Mouse (Mus musculus) embryonic facial prominence, embryonic 12.5 days (tissue): ENCODE results near the gene Gcnt7. TPM values are rescaled to one million over a fixed set of nuclear protein-coding genes. Genes with fewer than 3 reads are reported as not detected.

Source experiments
- ATAC-seq: fragments of 200-750 bp; cut with Nextera tagmentation; 2 replicates; pipeline ENCODE4 v1.8.0; 2017; ENCODE audit not compliant: insufficient number of reproducible peaks, insufficient read depth, low FRiP score, low TSS enrichment
- H3K27ac ChIP-seq: fragments of 300-500 bp; sonication (generic); 2 replicates; pipeline ENCODE4 v1.5.1; 2016; ENCODE audit warnings: mild to moderate bottlenecking
- H3K27me3 ChIP-seq: fragments of 300-500 bp; sonication (generic); 2 replicates; pipeline ENCODE4 v1.6.1; 2016; ENCODE audit warnings: mild to moderate bottlenecking, moderate library complexity
- H3K36me3 ChIP-seq: fragments of 300-500 bp; sonication (generic); 2 replicates; pipeline ENCODE4 v1.6.1; 2016; ENCODE audit warnings: mild to moderate bottlenecking
- H3K4me1 ChIP-seq: fragments of 300-500 bp; sonication (generic); 2 replicates; pipeline ENCODE4 v1.6.1; 2016
- H3K4me2 ChIP-seq: fragments of 300-500 bp; sonication (generic); replicated peaks from 2 replicates; pipeline ENCODE4 v1.6.1; 2016; ENCODE audit warnings: mild to moderate bottlenecking, moderate library complexity
- H3K4me3 ChIP-seq: fragments of 300-500 bp; sonication (generic); 2 replicates; pipeline ENCODE4 v1.5.1; 2016; ENCODE audit warnings: mild to moderate bottlenecking
- H3K9ac ChIP-seq: fragments of 300-500 bp; sonication (generic); 2 replicates; pipeline ENCODE4 v1.6.1; 2016; ENCODE audit warnings: mild to moderate bottlenecking, moderate library complexity
- H3K9me3 ChIP-seq: fragments of 300-500 bp; sonication (generic); 2 replicates; pipeline ENCODE4 v1.6.1; 2016; ENCODE audit warnings: mild to moderate bottlenecking, moderate library complexity
- WGBS: fragments of 180-500 bp; shearing (Covaris S2); methylation state at CpG from one replicate; pipeline ENCODE4 v1.1.7; 2016; 5-methylcytosine and 5-hydroxymethylcytosine counted together
- polyA plus RNA-seq: library from polyadenylated mRNA; unstranded; fragments of >200 nt; fragmentation: Nextera tagmentation; extraction: Ambion mirVana; gene quantifications from 2 replicates; pipeline ENCODE4 v1.2.1, GENCODE M21; 2016

Gcnt7 gene
- polyA plus RNA-seq, 1 experiment from 2014 or later: 2.6 TPM

GRCm38 (mm10) chr2:172477860-172478259, 19.5 kb upstream of the Gcnt7 start:
- ATAC-seq: no peak

DNA sequence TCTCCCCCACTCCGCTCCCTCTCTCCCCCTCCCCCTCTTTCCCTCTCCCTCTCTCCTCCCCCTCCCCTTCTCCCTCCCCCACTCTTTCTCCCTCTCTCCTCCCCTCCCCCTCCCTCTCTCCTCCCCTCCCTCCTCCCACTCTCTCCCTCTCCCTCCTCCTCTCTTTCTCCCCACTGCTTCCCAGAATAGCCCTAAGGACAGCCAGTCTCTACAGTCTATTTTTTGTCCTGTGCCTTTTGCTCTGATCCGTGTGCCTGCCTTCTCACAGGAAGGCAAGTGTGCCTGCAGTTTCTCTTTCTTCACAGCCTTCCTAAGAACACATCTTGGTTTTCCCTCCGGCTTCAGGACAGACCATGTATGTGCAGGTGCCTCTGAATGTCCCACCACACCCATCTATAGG, 19.0 kb upstream of the Gcnt7 start:
- Histone ChIP-seq H3K4me2 (no peak overlapping the region), H3K27ac (no peak overlapping the region), H3K4me3 (no peak overlapping the region), H3K4me1 (peaks cover 6% of the 10 kb centered on the region; the same call in 1 of the 2 replicates), H3K9me3 (no peaks in the 10 kb centered on the region), H3K9ac (no peak overlapping the region), H3K27me3 (no peaks in the 10 kb centered on the region), H3K36me3 (no peaks in the 10 kb centered on the region)
- ATAC-seq: no peak
- 43% methylated on average over 3 of the region's 3 CpGs for WGBS

More at GRCm38 (mm10) chr2:172477860-172478259, 19.5 kb upstream of the Gcnt7 start:
- Histone ChIP-seq H3K9ac (no peak overlapping the region), H3K27me3 (no peaks in the 10 kb centered on the region), H3K36me3 (no peaks in the 10 kb centered on the region), H3K9me3 (no peaks in the 10 kb centered on the region), H3K4me3 (no peak overlapping the region), H3K4me2 (no peak overlapping the region), H3K4me1 (peaks cover 6% of the 10 kb centered on the region; the same call in 1 of the 2 replicates), H3K27ac (no peak overlapping the region)
- 2% methylated on average over 2 of the region's 2 CpGs for WGBS

DNA sequence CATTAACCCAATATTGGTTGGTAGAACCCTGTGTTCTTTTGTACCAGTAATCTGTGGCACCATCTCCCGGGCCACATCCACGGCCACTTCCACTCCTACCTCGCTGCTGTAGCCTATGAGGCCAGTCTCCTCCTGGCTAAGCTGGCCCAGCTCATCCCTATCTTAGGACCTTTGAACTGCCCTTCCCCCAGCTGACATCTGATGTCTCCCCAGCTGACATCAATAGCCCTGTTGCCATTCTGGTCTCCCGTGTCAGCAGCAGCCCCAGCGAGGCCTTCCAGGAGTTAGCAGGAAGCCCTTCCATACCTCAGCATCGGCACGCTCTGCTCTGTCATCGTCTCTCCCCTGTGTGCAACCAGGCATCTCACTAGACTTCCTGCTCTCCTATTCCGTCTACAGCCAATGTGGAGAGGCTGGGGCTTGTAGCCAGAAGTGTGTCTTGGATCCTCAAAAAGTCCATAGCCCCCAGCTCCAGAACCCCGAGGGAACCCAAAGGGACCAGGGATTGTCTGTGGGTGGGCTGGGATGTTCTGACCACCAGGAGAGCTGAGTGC, 18.4 kb upstream of the Gcnt7 start:
- H3K4me1 ChIP-seq: peaks cover 6% of the 10 kb centered on the region; the same call in 1 of the 2 replicates
- no peak overlapping the region for H3K27ac ChIP-seq
- WGBS: 23% methylated on average over 10 of the region's 10 CpGs
- H3K9me3 ChIP-seq: no peaks in the 10 kb centered on the region
- H3K4me3 ChIP-seq: no peak overlapping the region
- no peak for ATAC-seq
- no peak overlapping the region for H3K9ac ChIP-seq
- no peak overlapping the region for H3K4me2 ChIP-seq
- H3K36me3 ChIP-seq: no peaks in the 10 kb centered on the region
- H3K27me3 ChIP-seq: no peaks in the 10 kb centered on the region

DNA sequence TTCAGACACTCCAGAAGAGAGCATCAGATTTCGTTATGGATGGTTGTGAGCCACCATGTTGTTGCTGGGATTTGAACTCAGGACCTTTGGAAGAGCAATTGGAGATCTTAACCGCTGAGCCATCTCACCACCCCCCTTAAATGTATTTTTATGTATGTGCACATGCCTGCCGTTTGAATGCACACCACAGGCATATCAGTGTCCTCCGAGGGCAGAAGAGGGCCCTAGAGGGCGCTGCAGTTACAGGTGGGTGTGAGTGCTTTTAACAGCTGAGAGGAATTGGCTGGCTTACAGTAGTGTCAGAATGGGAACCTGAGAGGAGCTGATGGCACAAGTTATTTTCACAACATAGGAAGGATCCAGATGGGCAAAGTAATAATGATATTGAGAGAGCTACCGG, 16.6 kb upstream of the Gcnt7 start:
- H3K9ac ChIP-seq: no peak overlapping the region
- peaks cover 6% of the 10 kb centered on the region; the same call in 1 of the 2 replicates for H3K4me1 ChIP-seq
- H3K4me3 ChIP-seq: no peak overlapping the region
- H3K36me3 ChIP-seq: peaks cover 1% of the 10 kb centered on the region; the same call in 1 of the 2 replicates
- H3K4me2 ChIP-seq: no peak overlapping the region
- no peaks in the 10 kb centered on the region for H3K9me3 ChIP-seq
- ATAC-seq: no peak
- no peaks in the 10 kb centered on the region for H3K27me3 ChIP-seq
- no peak overlapping the region for H3K27ac ChIP-seq
- WGBS: 29% methylated on average over 6 of the region's 6 CpGs

- Histone ChIP-seq H3K27me3 (no peaks in the 10 kb centered on the region), H3K9me3 (no peaks in the 10 kb centered on the region), H3K4me2 (no peak overlapping the region), H3K36me3 (peaks cover 15% of the 10 kb centered on the region), H3K4me1 (peaks cover 6% of the 10 kb centered on the region; the same call in 1 of the 2 replicates), H3K27ac (no peak overlapping the region), H3K4me3 (no peak overlapping the region), H3K9ac (no peak overlapping the region)
- 68% methylated on average over 8 of the region's 8 CpGs for WGBS
- no peak for ATAC-seq
Measured at GRCm38 (mm10) chr2:172473591-172473990, 15.2 kb upstream of the Gcnt7 start.

- no peak within 1 kb of the TSS for H3K27ac ChIP-seq
- H3K4me3 ChIP-seq: no peak within 1 kb of the TSS
- no peak within 1 kb of the TSS for H3K9ac ChIP-seq
- WGBS: 84% methylated on average over 11 of the region's 11 CpGs
- H3K27me3 ChIP-seq: no peaks in the 10 kb centered on the region
- H3K9me3 ChIP-seq: no peaks in the 10 kb centered on the region
- no peak for ATAC-seq
- peaks cover 26% of the 10 kb centered on the region for H3K36me3 ChIP-seq
- peaks cover 6% of the 10 kb centered on the region; the same call in 1 of the 2 replicates for H3K4me1 ChIP-seq
- no peak within 1 kb of the TSS for H3K4me2 ChIP-seq
Measured at GRCm38 (mm10) chr2:172472318-172472717, 13.9 kb upstream of the Gcnt7 start, which contains the start of gene Fam209. Gene Fam209 (plus strand): TSS chr2:172472520.

GRCm38 (mm10) chr2:172468346-172468819, 10.0 kb upstream of the Gcnt7 start:
- Histone ChIP-seq H3K4me2 (no peak overlapping the region), H3K27ac (no peak overlapping the region), H3K36me3 (peaks cover 58% of the 10 kb centered on the region), H3K4me1 (peaks cover 4% of the 10 kb centered on the region; the same call in 1 of the 2 replicates), H3K9me3 (no peaks in the 10 kb centered on the region), H3K27me3 (no peaks in the 10 kb centered on the region), H3K4me3 (no peak overlapping the region), H3K9ac (no peak overlapping the region)
- WGBS: 91% methylated on average over 11 of the region's 11 CpGs
- ATAC-seq: no peak

DNA sequence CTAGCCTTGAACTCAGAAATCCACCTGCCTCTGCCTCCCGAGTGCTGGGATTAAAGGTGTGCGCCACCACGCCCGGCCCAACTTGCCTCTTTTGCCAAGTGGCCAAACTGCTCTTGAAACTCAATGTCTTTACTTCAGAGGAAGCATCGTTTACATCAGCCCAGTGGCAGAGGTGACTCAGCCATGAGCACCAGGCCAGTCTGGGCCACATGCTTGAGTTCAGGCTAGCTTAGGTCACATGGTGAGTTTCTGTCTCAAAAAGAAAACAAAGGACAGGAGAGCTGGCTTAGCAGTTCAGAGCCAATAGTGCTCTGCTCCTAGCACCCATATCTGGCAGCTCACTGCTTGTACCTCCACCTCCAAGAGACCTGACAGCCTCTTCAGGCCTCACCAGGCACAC, 8.8 kb upstream of the Gcnt7 start:
- no peak for ATAC-seq
- Histone ChIP-seq H3K4me1 (no peaks in the 10 kb centered on the region), H3K9ac (no peak overlapping the region), H3K36me3 (peaks cover 70% of the 10 kb centered on the region), H3K4me3 (no peak overlapping the region), H3K27me3 (no peaks in the 10 kb centered on the region), H3K27ac (no peak overlapping the region), H3K4me2 (no peak overlapping the region), H3K9me3 (no peaks in the 10 kb centered on the region)
- WGBS: 90% methylated on average over 5 of the region's 5 CpGs

- Histone ChIP-seq H3K9ac (no peak overlapping the region), H3K27ac (no peak overlapping the region), H3K4me1 (no peaks in the 10 kb centered on the region), H3K27me3 (no peaks in the 10 kb centered on the region), H3K4me3 (no peak overlapping the region), H3K36me3 (peaks cover 75% of the 10 kb centered on the region), H3K9me3 (no peaks in the 10 kb centered on the region), H3K4me2 (no peak overlapping the region)
- WGBS: 92% methylated on average over 11 of the region's 11 CpGs
- no peak for ATAC-seq
Measured at GRCm38 (mm10) chr2:172466427-172467132, 8.2 kb upstream of the Gcnt7 start.

DNA sequence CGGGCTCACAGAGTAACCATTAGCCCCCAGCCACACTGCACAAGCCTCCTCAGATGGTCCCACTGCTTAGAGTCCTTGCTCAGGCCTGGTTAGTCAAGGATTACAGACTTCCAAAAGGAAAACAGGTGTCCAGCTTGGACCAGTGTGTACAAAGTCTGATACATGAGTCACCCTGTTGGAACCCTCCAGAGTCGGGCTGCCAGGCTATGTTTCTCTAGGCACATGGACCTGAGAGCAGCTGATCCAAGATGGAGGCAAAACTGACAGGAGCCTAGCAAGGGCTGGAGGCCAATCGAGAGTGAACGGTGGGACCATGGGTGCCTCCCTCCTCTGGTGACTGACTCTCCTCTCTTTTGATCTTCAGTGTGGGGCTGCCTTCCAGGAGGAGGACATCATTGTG, 4.4 kb upstream of the Gcnt7 start:
- no peak overlapping the region for H3K4me2 ChIP-seq

DNA sequence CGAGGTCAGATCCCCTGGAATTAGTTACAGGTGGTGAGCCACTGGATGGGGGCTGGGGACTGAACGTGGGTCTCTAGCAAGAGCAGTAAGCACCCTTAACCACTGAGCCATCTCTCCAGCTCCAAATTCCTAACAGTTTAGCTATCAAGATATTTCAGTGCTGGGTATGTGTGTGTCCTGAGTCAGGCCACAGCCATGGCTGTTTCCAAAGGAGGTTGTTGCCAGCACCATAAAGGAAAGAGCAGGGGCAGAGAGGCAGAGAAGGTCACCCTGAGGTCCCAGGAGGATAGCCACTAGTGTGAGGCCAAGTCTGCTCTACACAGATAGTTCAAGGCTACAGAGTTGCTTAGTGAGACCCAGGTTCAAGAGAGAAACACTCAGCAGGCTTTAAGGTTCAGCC, 2.3 kb upstream of the Gcnt7 start:
- Histone ChIP-seq H3K4me2 (no peak overlapping the region), H3K9me3 (no peaks in the 10 kb centered on the region), H3K4me1 (no peaks in the 10 kb centered on the region), H3K4me3 (no peak overlapping the region), H3K9ac (no peak overlapping the region), H3K27ac (no peak overlapping the region), H3K27me3 (no peaks in the 10 kb centered on the region), H3K36me3 (peaks cover 42% of the 10 kb centered on the region)
- ATAC-seq: no peak
- 53% methylated on average over 2 of the region's 2 CpGs for WGBS

More for the DNA sequence above, 4.4 kb upstream of the Gcnt7 start:
- Histone ChIP-seq H3K4me3 (no peak overlapping the region), H3K4me1 (no peaks in the 10 kb centered on the region), H3K27me3 (no peaks in the 10 kb centered on the region), H3K27ac (no peak overlapping the region), H3K36me3 (peaks cover 55% of the 10 kb centered on the region), H3K9ac (no peak overlapping the region), H3K9me3 (no peaks in the 10 kb centered on the region)
- ATAC-seq: peak; percentile 16; the same call in 1 of the 2 replicates
- WGBS: 89% methylated on average over 4 of the region's 4 CpGs

DNA sequence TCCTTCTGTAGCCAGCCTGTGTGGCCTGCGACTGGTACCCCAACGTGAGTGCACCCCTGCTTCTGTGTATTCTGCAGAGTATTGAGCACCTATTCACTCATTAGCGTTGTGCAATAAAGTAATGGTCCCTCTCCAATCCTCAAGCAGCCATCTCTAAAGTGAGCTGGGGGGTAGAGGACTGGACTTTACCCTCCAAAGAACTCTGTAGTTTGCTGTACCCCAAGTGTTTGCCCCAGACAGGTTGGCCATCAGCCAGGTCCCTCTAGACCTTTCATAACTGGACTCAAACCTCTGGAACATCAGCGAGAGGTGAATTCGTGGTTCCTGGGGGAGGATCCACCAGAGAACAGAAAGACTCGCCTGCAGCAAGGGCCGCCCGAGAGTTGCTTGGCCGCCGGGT, 5.9 kb downstream of the Gcnt7 start:
- peaks cover 62% of the 10 kb centered on the region for H3K36me3 ChIP-seq
- no peaks in the 10 kb centered on the region for H3K4me1 ChIP-seq
- ATAC-seq: no peak
- H3K27me3 ChIP-seq: no peaks in the 10 kb centered on the region
- no peak overlapping the region for H3K4me2 ChIP-seq
- 93% methylated on average over 10 of the region's 10 CpGs for WGBS
- no peak overlapping the region for H3K27ac ChIP-seq
- no peak overlapping the region for H3K9ac ChIP-seq
- H3K9me3 ChIP-seq: no peaks in the 10 kb centered on the region
- no peak overlapping the region for H3K4me3 ChIP-seq
